Mouse (Mus musculus) embryonic facial prominence, embryonic 12.5 days (tissue): ENCODE measurements at regions not wholly inside any gene's neighbourhood (a gene's known extent, or its start where the extent isn't known, plus 50 kb on each side); places are given as distances from the start of the nearest gene placed in this dataset.

Source experiments
- ATAC-seq: fragments of 200-750 bp; cut with Nextera tagmentation; 2 replicates; pipeline ENCODE4 v1.8.0; 2017; ENCODE audit not compliant: insufficient number of reproducible peaks, insufficient read depth, low FRiP score, low TSS enrichment
- H3K27ac ChIP-seq: fragments of 300-500 bp; sonication (generic); 2 replicates; pipeline ENCODE4 v1.5.1; 2016; ENCODE audit warnings: mild to moderate bottlenecking
- H3K27me3 ChIP-seq: fragments of 300-500 bp; sonication (generic); 2 replicates; pipeline ENCODE4 v1.6.1; 2016; ENCODE audit warnings: mild to moderate bottlenecking, moderate library complexity
- H3K36me3 ChIP-seq: fragments of 300-500 bp; sonication (generic); 2 replicates; pipeline ENCODE4 v1.6.1; 2016; ENCODE audit warnings: mild to moderate bottlenecking
- H3K4me1 ChIP-seq: fragments of 300-500 bp; sonication (generic); 2 replicates; pipeline ENCODE4 v1.6.1; 2016
- H3K4me2 ChIP-seq: fragments of 300-500 bp; sonication (generic); replicated peaks from 2 replicates; pipeline ENCODE4 v1.6.1; 2016; ENCODE audit warnings: mild to moderate bottlenecking, moderate library complexity
- H3K4me3 ChIP-seq: fragments of 300-500 bp; sonication (generic); 2 replicates; pipeline ENCODE4 v1.5.1; 2016; ENCODE audit warnings: mild to moderate bottlenecking
- H3K9ac ChIP-seq: fragments of 300-500 bp; sonication (generic); 2 replicates; pipeline ENCODE4 v1.6.1; 2016; ENCODE audit warnings: mild to moderate bottlenecking, moderate library complexity
- H3K9me3 ChIP-seq: fragments of 300-500 bp; sonication (generic); 2 replicates; pipeline ENCODE4 v1.6.1; 2016; ENCODE audit warnings: mild to moderate bottlenecking, moderate library complexity
- WGBS: fragments of 180-500 bp; shearing (Covaris S2); methylation state at CpG from one replicate; pipeline ENCODE4 v1.1.7; 2016; 5-methylcytosine and 5-hydroxymethylcytosine counted together

DNA sequence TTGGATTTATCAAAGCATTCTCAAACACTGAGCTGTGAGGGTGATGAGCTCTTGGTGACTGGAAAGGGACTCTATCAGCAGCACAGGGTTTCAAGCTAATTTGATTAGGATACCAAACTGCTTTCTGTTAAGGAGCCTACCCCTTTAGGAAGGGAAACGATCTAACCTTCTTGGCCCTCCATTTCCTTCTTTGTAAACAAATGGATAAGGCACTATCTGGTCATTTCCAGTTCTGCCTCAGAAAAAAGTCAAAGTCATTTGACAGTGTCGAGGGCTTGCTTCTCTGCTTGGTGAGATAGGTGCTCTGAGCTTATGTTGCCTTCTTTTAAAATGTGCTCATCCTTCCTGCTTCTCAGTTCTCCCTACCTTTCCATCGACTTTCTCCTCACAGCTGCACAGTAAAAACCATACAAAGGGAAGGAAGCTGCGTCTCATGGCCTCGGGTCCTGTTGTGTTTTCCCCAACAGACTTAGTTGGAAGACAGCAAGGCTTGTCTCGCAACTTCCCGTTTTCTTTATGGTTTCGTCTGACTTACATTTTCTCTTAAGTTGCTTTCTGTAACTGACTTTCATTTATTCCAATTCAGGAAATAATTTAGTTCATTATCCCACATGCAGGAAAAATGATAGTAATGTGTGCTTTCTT, 54.3 kb upstream of the Bmp2 start:
- H3K9me3 ChIP-seq, result no peaks in the 10 kb centered on the region
- H3K36me3 ChIP-seq, result no peaks in the 10 kb centered on the region
- H3K4me2 ChIP-seq, result no peak overlapping the region
- 74% methylated on average over 8 of the region's 8 CpGs for WGBS
- no peaks in the 10 kb centered on the region for H3K27me3 ChIP-seq
- no peak overlapping the region for H3K4me3 ChIP-seq
- H3K4me1 ChIP-seq, result no peaks in the 10 kb centered on the region
- H3K27ac ChIP-seq, result no peak overlapping the region
- ATAC-seq, result no peak
- H3K9ac ChIP-seq, result no peak overlapping the region

DNA sequence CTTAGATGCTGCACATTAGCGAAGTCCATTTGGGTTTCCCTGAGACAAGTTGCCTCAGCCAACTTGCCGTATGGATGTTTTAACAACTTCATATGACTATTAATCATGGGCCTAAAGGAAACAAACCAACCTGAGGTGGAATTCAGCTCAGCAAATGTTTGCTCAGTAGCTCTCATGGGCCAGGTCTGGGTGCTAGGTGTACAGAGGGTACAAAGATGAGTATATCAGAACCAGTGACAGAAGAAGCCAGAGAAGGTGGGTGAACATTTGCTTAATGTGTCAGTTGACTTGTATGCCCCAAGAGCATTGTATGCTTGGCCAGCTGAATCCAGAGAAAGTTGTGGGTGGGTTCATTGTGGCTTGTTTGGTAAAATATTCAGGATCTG, 53.8 kb upstream of the Bmp2 start:
- 82% methylated on average over 2 of the region's 2 CpGs for WGBS
- ATAC-seq, result no peak
- H3K4me3 ChIP-seq, result no peak overlapping the region
- no peak overlapping the region for H3K9ac ChIP-seq
- no peak overlapping the region for H3K4me2 ChIP-seq
- H3K9me3 ChIP-seq, result no peaks in the 10 kb centered on the region
- no peaks in the 10 kb centered on the region for H3K4me1 ChIP-seq
- H3K27me3 ChIP-seq, result no peaks in the 10 kb centered on the region
- no peak overlapping the region for H3K27ac ChIP-seq
- no peaks in the 10 kb centered on the region for H3K36me3 ChIP-seq

DNA sequence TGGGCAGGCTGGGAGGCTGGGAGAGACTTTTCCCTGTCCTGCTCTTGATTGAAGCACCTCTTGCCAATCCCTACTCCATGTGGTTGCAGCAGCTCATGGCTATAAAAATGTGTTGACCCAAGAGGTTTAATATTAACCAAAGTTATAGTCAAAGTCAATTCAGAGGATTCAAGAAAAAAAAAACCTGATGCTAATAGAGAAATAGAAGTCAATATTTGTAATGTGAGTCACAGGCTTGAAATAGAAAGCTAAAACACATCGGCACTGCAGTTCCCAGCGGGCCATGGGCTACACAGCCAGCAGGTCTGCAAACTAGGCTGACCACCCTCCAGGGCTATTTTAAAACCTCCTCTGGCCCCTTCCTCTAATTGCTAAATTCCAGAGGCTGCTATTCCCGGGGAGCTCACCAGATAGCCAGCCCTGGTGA, 53.2 kb upstream of the Bmp2 start:
- no peaks in the 10 kb centered on the region for H3K4me1 ChIP-seq
- no peak overlapping the region for H3K27ac ChIP-seq
- no peak overlapping the region for H3K9ac ChIP-seq
- no peaks in the 10 kb centered on the region for H3K9me3 ChIP-seq
- ATAC-seq, result no peak
- H3K4me2 ChIP-seq, result no peak overlapping the region
- no peaks in the 10 kb centered on the region for H3K27me3 ChIP-seq
- WGBS, result 51% methylated on average over 3 of the region's 3 CpGs
- no peaks in the 10 kb centered on the region for H3K36me3 ChIP-seq
- no peak overlapping the region for H3K4me3 ChIP-seq

DNA sequence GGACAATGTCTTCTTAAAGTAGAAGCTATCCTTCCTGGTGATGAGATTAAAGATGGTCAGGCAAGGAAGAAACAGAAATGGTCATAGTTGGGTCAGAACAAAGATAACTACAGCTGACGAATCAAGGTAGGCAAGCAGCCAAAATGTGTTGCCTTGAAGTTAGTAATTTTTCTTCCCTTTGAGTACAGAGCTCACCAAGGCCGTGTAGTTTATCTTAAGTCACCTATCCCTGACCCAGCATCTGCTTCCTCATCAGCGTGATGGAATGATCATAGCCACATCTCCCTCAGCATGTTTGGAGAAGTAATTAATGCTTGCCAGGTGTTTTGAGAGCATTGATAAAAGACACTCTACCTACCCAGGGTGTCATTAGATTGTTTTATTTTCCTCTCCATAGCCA, 52.1 kb upstream of the Bmp2 start:
- H3K9ac ChIP-seq, result no peak overlapping the region
- no peak overlapping the region for H3K27ac ChIP-seq
- no peaks in the 10 kb centered on the region for H3K4me1 ChIP-seq
- no peak for ATAC-seq
- H3K36me3 ChIP-seq, result no peaks in the 10 kb centered on the region
- H3K4me3 ChIP-seq, result no peak overlapping the region
- no peaks in the 10 kb centered on the region for H3K9me3 ChIP-seq
- no peaks in the 10 kb centered on the region for H3K27me3 ChIP-seq
- H3K4me2 ChIP-seq, result no peak overlapping the region
- WGBS, result 73% methylated on average over 3 of the region's 3 CpGs
